Mouse (Mus musculus): ENCODE data around the gene Lgmn. TPM values are rescaled to one million over a fixed set of nuclear protein-coding genes. Genes with fewer than 3 reads are reported as not detected.

The Lgmn gene
- 100 to 1,000 TPM; 129 to 135 TPM for total RNA-seq (2021)
- long read RNA-seq, experiment 1, transcript Lgmn-201 (14 exons, 1,990 nt): major isoform, 261 of 282 reads
- long read RNA-seq, experiment 1, partial matches to known transcripts: 6 of 282 reads
- long read RNA-seq, experiment 1, other reads (novel, unspliced or antisense): 12 of 282 reads
- long read RNA-seq, experiment 2, transcript Lgmn-201 (14 exons, 1,990 nt): major isoform, 269 of 296 reads
- long read RNA-seq, experiment 2, partial matches to known transcripts: 5 of 296 reads
- long read RNA-seq, experiment 2, other reads (novel, unspliced or antisense): 22 of 296 reads

DNA sequence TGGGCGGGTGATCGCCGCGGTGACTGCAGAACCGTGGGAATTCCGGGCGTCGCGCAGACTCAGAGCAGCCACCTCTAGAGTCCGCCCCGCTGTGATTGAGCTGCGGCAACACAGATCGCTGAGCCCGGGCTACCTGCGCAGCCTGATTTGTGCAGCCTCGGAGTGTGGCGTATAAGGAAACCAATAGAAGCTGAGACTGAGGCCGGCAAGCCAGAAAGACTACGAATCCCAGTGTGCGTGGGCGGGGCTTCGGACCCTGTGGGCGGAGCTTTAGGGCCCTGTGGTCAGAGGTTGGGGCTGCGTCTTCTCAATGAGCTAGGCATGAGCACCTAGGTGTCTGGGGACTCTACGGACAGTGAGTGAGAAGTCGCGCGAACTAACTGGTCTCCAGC is at the start of gene Lgmn:
Gene Lgmn, minus strand, starts transcription at position 182 of the 392 bp plus-strand sequence.
- DNase-seq (ENCODE audit: low spot score in 2 of 2): peak; percentile 94 to 98

DNA sequence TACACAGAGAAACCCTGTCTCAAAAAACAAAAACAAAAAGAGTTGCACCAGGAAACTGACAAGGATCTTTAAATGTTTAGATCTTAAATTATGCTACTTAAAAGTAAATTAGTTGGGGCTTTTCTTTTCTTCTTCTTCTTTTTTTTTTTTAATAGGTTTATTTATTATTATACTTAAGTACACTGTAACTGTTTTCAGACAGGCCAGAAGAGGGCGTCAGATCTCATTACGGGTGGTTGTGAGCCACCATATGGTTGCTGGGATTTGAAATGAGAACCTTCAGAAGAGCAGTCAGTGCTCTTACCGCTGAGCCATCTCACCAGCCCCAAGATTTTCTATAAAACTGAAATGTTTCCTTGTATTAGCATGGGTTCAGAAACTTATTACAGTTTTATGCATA is 45.3 kb upstream of the Lgmn start:
- DNase-seq (ENCODE audit: low spot score in 2 of 2): no peak

DNA sequence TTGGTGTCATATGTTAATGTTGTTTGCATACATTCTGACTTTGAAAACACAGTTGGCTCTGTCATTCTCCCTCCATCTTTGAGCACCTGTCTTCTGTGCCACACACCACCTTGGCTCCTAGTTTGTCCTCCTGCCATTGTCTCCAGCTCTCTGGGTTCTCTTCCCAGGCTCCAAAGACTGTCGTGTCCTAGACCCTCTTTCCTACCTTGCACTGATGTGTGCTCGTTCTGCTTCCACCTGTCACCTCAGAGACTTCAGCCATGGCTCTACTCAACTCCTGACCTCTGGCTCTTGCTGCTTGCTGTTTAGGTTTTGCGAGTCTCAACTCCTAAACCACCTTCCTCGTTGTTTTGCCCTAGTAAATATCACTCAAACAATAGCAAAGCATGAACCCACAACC is 40.9 kb upstream of the Lgmn start:
- DNase-seq (ENCODE audit: low spot score in 2 of 2): no peak

DNA sequence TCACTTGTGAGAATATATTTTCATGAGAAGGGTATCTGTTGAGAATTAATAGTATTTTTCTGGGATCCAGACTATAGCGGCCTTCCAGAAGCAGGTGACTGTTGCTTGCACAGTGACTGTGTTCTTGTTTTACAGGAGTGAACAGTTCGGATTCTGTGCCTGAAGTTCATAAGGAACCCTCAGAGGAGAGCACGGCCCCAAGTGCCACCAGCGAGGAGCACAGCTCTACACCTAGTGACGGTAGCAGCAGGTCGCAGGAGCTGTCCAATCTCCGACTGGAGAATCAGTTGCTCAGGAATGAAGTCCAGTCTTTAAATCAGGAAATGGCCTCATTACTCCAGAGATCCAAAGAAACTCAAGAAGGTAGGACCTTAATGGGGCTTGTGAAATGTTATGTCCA is 34.8 kb upstream of the Lgmn start:
- DNase-seq (ENCODE audit: low spot score in 2 of 2): no peak

DNA sequence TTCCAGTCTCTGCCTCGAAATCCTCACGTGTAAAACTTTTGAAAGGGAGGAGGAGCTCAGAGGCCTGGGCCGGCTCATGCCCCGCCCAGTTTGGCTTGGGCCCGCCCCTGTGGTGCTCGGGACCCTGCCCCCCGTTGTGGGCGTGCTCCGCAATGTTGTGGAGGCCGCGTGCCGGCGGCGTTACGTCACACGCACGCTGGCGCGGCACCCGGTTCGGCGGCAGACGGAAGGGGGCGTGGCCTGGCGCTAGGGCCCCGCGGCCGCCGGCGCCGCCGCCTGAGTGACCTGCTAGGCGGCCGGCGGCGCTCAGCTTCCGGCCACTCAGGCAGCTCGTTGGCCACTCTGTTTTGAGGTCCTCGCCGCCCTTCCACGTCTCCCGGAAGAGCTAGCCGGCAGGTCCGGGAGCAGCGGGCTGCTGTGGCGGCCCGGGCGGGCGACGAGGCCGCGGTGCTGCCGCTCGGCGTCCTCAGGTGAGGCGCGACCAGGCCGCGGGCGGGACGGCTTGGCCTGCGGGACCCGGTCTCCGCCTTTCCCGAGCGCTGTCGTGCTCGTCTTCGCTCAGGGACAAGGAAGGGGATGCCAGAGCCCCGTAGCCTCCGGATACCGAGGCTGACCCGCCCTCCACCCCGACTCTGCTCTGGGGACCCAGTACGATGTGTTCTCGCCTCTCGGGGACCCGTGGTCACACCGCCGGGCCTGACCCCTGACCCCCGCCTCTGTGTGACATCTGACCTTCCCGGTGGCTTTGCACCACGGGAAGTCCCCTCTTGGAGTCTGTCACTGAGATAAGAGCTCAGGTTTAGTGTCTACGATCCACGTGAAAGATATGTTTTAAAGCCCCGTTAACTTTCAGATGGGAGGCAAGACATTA is 29.5 kb upstream of the Lgmn start, which contains the start of gene Golga5:
Gene Golga5, plus strand, starts transcription at position 242 of the 871 bp plus-strand sequence.
- DNase-seq (ENCODE audit: low spot score in 2 of 2): peak; percentile 97 to 98

DNA sequence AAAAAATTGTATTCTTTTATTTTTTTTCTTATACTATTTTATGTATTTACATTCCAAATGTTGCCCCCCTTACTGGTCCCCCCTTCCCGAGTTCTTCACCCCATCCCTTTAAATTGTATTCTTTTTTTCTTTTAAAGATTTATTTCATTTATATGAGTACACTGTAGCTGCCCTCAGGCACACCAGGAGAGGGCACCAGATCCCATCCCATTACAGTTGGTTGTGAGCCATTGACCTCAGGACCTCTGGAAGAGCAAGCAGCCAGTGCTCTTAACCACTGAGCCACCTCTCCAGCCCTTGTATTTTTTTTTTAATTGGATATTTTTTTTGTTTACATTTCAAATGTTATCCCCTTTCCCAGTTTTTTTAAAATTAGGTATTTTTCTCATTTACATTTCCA is 28.5 kb upstream of the Lgmn start:
- no peak for DNase-seq (ENCODE audit: low spot score in 2 of 2)

DNA sequence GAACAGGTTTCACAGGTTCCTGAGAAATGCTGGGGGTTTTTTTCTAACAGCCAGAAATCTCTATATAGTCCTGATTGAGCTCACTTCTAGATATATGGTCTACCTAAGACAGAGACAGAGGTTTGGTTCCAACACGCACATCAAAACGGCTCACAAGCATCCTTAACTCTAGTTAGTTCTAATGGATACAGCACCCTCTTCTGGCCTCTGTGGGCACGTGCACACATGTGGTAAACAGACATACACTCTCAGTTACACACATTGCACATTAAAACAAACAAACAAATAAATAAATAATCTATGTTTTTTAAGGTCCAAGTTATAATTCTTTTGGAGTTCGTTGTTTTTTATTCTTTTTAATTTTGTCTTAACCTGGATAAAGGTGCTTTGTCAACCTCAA is 25.0 kb upstream of the Lgmn start:
- no peak for DNase-seq (ENCODE audit: low spot score in 2 of 2)

DNA sequence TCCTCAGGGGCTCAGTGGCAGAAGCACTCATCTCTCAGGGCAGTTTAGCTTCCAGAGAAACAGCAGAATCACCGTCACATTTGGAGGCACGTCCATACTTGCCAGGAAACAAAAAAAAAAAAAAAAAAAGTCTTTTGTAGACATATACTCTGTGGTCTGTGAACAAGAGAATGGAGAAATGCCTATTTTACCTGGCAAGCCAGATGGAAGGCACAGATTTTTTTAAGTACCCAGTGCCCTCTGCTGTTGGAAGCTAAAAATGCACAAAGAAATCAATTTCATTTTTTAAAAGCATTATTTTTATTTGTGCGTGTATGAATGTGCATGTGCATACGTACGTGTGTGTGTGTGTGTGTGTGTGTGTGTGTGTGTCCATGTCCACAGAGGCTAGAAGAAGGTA is 21.6 kb upstream of the Lgmn start:
- no peak for DNase-seq (ENCODE audit: low spot score in 2 of 2)

DNA sequence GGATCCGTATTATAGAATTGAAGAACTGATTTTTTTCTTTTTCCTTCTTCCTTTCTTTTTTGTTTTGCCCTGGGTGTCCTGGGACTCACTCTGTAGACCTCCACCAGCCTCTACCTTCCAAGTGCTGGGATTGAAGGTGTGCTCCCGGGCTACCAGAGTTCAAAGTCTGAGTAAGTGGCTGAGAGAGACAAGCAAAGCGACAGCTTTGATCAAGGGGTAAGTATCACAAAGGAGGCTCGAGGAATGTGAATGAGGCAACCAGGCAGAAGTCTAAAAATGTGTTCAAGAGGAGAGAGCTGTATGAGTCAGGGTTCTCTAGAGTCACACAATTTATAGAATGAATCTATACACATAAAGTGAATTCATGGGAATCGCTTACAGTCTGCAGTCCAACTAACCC is 20.4 kb upstream of the Lgmn start:
- DNase-seq (ENCODE audit: low spot score in 2 of 2): no peak

DNA sequence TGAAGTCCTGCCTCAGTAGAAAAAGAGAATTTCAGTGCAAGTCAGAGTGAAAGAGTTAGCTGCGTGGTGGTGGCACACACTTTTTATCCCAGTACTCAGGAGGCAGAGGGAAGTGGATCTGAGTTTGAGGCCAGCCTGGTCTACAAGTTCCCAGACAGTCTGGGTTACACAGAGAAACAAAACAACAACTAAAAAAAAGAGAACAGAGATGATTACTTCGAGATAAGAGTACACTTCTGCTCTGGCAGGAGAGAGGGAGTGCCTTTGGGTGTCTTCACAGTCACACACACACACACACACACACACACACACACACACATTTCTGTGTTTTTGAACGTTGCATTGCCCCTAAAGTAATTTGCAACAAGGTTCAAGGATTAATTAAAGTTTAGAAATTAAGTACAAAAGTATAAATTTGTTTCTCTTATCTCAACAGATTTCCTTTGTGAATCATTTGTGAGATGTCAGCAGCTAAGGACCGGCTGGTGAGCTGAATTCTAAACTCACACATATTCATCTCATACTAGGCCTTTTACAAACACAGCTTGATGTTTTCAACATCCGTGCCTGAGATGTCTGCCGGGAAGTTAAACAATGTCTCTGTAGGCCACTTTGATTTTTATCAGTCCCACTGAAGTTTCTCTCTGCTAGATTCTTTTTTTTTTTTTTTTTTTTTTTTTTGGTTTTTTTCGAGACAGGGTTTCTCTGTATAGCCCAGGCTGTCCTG is 17.0 kb upstream of the Lgmn start:
- DNase-seq (ENCODE audit: low spot score in 2 of 2): no peak

DNA sequence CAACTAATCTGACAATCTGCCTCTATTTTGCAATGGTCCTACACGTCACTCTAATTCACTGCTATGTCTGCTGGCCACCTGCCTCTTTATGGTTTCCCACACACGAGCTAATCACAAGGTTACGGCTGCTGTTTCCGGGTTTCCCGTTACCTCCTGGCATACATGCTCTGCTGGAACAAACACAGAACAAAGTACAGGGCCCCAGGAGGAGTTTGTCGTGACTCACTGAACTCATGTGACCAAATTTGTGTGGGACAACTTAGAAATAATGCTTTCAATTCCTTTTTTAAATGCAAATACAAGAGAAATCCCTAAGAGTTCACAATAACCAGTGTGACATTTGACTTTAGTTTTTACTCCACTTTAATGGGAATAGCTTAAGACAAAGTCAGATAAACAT is 14.0 kb upstream of the Lgmn start:
- peak in 1 of 2 experiments; percentile 38 for DNase-seq (ENCODE audit: low spot score in 2 of 2)

DNA sequence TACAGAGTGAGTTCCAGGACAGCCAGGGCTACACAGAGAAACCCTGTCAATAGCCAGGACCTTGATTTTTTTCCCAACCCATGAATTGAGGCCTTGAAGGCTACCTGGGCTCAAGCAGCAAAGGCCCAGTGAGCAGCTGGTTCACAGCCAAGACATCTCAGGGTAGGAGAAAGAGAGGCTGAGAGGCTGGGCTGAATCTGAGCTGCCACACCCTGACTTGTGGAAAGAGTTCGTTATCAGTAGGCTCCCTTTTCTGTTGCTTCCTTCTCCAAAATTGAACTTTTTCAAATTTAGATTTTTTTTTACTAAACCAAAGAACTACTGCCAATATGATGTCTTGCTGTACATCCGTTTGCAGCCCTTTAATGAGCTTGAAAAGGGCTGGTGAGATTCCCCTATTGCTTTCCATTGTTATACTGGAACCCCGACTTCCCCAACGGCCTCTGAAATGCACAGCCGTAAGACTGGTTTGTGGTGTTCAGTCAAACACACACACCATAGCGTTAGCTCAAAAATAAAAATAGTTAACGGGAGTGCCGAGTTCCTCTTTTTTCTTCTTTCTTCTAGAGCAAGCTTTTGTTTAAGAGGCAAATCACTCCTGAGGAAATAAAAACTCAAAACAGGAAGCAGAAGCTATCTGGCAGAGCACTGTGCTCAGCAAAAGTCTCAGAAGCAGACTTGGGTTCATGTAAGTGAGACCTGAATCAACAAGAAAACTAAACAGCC is 11.7 kb upstream of the Lgmn start:
- DNase-seq (ENCODE audit: low spot score in 2 of 2): no peak

DNA sequence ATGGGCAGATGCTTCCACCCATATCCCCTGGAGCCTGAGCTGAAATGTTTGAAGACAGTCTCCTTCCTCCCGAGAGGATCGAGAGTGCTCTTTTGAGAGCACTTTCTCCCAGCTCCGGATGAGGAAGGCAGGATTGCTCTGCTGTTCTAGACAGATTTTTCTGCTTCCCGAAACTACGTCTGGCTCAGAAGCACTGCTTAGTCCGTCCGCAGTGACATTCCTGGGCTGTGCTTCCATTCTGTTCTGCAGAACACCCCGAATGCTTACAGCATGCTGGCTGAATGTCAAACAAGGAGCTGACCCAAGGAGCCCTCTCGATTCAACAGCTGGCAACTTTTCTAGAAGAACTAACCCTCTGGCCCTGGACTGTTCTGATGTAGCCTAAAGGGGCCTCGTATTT is 10.8 kb upstream of the Lgmn start:
- DNase-seq (ENCODE audit: low spot score in 2 of 2): no peak

DNA sequence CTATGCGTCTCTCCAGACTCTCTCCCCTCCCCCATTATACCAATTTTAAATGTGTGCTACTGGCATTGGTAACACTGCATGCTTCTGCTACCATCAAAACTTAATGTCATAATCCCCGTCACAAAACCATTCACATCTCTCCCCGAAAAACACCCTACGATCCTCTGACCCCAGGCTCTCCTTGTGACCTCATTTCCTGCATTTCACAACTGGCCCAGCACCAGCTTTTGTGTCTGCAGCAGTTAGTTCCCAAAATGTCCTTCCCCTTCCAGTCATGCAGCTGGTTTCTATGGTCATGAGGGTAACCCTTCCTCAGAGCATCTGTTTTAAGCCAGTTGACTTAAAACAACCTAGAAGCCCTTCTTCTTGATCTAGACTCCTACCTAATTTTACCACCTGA is 5.8 kb upstream of the Lgmn start:
- DNase-seq (ENCODE audit: low spot score in 2 of 2): no peak

DNA sequence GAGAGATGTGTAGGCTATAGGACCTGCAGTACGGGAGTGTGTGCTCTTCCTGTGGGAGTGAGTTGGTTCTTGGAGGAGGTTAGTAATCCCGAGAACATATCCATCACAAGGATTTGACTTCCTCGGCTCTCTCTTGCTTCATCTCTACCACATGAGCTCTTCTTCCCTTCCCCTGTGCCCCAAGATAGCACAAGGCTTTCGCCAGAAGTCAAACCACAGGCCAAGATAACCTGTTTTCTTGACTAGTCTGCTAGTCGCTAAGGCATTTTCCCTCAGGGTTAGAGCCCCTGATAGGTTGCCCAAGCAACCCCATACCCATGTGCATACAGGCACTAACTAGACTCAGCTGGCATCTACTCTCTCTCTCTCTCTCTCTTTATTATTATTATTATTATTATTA is 4.1 kb upstream of the Lgmn start:
- DNase-seq (ENCODE audit: low spot score in 2 of 2): no peak

DNA sequence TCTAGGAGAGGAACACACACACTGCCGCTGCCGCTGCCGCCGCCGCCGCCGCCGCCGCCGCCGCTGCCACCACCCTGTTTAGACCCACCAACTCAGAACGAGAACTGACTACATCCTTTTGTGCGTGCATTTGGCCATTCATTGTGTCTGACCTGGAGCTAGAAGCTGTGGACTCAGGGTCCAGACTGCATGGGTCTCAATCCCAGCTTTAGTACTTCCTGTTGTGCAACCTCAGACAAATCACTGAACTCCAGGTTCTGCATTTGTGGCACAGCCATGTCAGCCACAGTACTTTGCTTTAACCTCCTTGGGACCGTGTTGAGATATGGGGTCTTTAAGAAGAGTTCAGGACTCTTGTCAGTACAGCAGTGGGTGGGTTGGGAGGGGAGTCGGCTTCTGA is 3.0 kb upstream of the Lgmn start:
- DNase-seq (ENCODE audit: low spot score in 2 of 2): no peak

DNA sequence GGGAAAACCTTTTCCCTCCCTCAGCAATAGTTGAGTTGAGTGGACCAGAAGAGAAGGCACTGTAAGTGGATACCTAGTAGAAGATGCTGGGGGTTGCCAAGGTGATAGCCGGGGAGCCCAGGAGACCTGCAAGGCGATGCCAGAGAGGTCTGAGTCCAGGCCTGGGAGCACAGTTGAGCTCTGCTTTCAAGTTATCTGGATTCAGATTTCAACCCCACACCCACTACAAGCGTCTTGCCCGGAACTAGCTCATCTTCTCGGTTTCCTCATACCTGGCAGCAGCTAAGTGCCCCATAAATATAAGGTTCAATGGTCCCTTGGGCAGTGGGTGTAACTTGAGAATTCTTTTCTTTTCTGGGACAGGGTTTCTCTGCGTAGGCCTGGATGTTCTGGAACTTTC is 1.5 kb upstream of the Lgmn start:
- DNase-seq (ENCODE audit: low spot score in 2 of 2): no peak

DNA sequence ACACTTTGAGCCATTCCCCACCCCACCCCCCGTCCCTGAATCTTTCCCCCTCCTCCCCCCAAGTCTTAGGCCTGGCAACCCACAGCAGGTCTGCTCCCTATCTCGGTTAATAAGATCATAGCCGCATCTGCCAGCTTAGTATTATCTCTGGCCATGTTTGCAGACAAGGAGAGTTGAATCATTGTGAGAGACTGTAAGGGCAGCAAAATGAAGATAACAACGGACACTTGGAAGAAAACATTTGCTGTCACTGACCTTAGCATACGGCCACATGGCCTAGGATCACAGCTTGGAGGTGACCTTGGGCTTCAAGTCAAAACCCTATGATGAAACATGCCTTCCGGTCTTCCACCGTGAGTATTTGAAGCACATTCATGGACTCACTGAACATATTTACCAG is 938 bp upstream of the Lgmn start:
- no peak for DNase-seq (ENCODE audit: low spot score in 2 of 2)

DNA sequence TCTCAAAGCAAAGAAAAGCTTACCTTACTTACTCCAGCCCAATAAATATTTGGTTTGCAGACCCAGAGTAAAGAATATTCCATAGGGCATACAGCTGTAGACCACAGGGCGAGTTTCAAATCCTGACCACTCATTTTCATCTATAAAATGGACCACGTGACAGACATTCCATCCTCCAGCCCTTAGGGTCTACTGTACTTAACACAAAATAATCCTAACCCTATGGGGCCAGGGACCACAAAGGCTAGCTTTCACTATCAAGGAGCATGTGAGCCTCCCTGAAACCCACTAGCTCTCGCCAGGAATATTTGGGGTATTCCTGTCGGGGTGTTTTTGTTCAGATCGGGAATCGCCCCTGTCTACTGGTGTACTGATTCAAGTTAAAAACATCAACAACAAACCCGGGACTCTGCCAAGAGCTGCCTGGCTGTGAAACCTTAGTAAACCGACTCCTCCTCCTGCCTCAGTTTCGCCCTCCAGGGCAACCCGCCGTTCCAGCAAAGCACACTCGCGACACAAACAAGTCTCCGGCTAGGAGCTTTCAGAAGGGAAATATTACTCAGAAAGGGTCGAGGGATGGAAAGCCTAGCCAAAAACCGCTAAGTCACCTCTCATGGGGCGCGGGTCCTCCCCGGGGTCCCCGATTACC is 506 bp downstream of the Lgmn start:
- no peak for DNase-seq (ENCODE audit: low spot score in 2 of 2)

DNA sequence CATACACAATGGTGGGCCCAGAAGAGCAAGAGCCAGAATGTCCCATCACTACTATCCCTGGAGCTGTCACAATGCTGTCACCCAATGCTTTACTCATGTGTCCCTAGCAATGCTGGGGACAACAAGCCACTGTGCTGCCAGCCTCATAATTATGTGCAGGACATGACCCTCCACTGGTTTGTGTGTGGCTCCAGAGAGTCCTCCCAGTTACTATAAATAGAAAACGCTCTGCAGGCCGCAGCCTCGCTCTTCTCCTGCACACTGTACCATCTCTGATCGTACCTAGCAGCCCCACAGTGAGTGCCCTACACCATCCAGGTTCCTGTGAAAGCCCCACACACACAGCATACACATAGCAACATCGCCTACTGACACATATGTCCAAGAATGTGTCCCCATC is 1.7 kb downstream of the Lgmn start:
- no peak for DNase-seq (ENCODE audit: low spot score in 2 of 2)

All from gastrocnemius, postnatal 4 days (tissue).